9 mouse cellular contexts compared by ENCODE assay signal in genomic region chr2:93477519-93477918, GRCm38 (mm10). TPM values are rescaled to one million over a fixed set of nuclear protein-coding genes. Genes with fewer than 3 reads are reported as not detected.
DNase-seq lines count a peak whose midpoint lies in the region; ATAC-seq and TF ChIP-seq lines count a peak whose summit lies in the region.
"Had no signal": no experiment of that assay in that cellular context is flagged by ENCODE, and none has a peak within 500 bp of the region (broad histone marks: within the 10 kb centered on the region; RNA-seq: fewer than 3 reads in every experiment).

No protein-coding gene starts in this region.

- no peak overlapping the region for H3K4me2 ChIP-seq in liver, postnatal 0 days (ENCODE audit: low read depth, low read length)
- H3K4me2 ChIP-seq: lung, embryonic 15.5 days had no signal

- peak; percentile 56; the same call in 1 of the 2 replicates for ATAC-seq in liver, postnatal 0 days

- intact Hi-C loops in heart, postnatal 36 days (cut with DNase I) = loop anchor here (10.0 kb wide), 1 partner anchor 337 kb away; no protein-coding TSS in a partner anchor

- no peaks in the 10 kb centered on the region for H3K36me3 ChIP-seq in liver, postnatal 0 days (replicated peaks; ENCODE audit: insufficient read depth, low read length)
- H3K36me3 ChIP-seq: lung, embryonic 15.5 days had no signal

- no peak overlapping the region for H3K27ac ChIP-seq in liver, postnatal 0 days (ENCODE audit: low read depth)
- H3K27ac ChIP-seq: lung, embryonic 15.5 days had no signal

- no peak overlapping the region for H3K9ac ChIP-seq in liver, postnatal 0 days (replicated peaks)
- H3K9ac ChIP-seq: lung, embryonic 15.5 days had no signal

- TF ChIP-seq EP300 in liver, postnatal 0 days (IDR thresholded peaks at IDR 0.05; ENCODE audit: low read depth) = no peak

- no peaks in the 10 kb centered on the region for H3K4me1 ChIP-seq in liver, postnatal 0 days (ENCODE audit: insufficient read depth)

- peak; percentile 53 to 60 for DNase-seq in adrenal gland, adult 18-20 months (ENCODE audit: low spot score in 2 of 2)
- no peak for DNase-seq in adrenal gland, postnatal 4 days (ENCODE audit: low spot score in 2 of 2)
- DNase-seq in ovary, postnatal 14 days (ENCODE audit: low spot score) = peak; percentile 48
- no peak for DNase-seq in ovary, adult 18-20 months (ENCODE audit: low spot score)
- peak; percentile 76 for DNase-seq in cerebellum, adult 9-10 months
- peak; percentile 57 to 69 for DNase-seq in heart, postnatal 36 days
- DNase-seq in liver, postnatal 0 days = peak; percentile 78
- DNase-seq in right cerebral cortex, postnatal 10 days (ENCODE audit: low spot score in 2 of 2) = peak; percentile 44 to 55

- 45% methylated on average over 7 of the region's 7 CpGs for WGBS in liver, postnatal 0 days (ENCODE audit: insufficient replicate concordance)

- H3K4me3 ChIP-seq in liver, postnatal 0 days (ENCODE audit: low read depth, low read length) = no peak overlapping the region
- H3K4me3 ChIP-seq: lung, embryonic 15.5 days had no signal

- H3K27me3 ChIP-seq in liver, postnatal 0 days (ENCODE audit: insufficient read depth, low read length) = 0 out of 2 replicates have a peak, but pooled peaks cover 4% of the 10 kb centered on the region

- TF ChIP-seq CTCF in liver, postnatal 0 days (IDR thresholded peaks at IDR 0.05; ENCODE audit: low read depth) = peak; percentile 97

- no peaks in the 10 kb centered on the region for H3K9me3 ChIP-seq in liver, postnatal 0 days (ENCODE audit: low read length)
- H3K9me3 ChIP-seq: lung, embryonic 15.5 days had no signal

RNA-seq across cellular contexts. Expression of gene Cd82, which starts 14.6 kb away (rescaled TPM):
- total RNA-seq in adrenal gland, adult 18-20 months (2021) = 10 to 100 TPM; 55.7 to 67.5 TPM
- total RNA-seq in adrenal gland, postnatal 4 days (2021) = 10 to 100 TPM; 68.7 to 73.7 TPM
- 10 to 100 TPM; 10.7 to 13.8 TPM for total RNA-seq in heart, postnatal 36 days (2021)
- polyA plus RNA-seq in liver, postnatal 0 days (2015; fragmentation: Nextera tagmentation; extraction: Ambion mirVana) = 81.0 and 87.7 TPM in 2 replicates

Comparison
In these comparisons a context has a peak if more than half of its experiments do, and no peak if none do; other contexts are left out.
1. DNase-seq: peak in adrenal gland, adult 18-20 months (2 of 2), ovary, postnatal 14 days (single experiment), cerebellum, adult 9-10 months (single experiment), heart, postnatal 36 days (2 of 2), liver, postnatal 0 days (single experiment) and right cerebral cortex, postnatal 10 days (2 of 2); none in adrenal gland, postnatal 4 days (0 of 2) and ovary, adult 18-20 months (single experiment).